Mouse (Mus musculus): Measurements from ENCODE around the gene Mef2a.

DNA sequence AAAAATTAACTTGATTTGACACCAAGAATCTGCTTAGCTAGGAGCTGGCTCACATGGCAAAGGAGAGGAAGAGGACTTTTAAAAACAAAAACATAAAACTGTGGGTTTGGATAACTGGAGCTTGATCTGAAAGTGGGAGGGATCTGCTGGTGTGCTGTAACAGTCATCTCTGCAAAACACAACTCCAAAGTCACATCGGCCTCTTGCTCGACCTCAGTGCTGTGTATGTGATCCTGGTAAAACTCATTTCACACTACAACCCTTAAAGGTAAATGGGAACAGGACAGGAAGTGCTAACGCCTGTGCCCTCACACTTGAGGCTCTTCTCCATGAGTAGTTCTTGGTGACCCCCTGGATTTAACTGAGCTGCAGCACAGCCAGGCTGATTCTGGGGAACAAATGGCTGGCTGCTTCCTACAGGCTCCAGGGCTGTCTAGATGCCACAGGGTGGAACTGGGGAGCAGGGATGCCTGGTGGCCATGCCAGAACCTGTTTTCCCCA is 142.0 kb downstream of the Mef2a start:
- TF ChIP-seq GATA1 (IDR thresholded peaks at IDR 0.05; ENCODE audit: low read length) (no peak), TAL1 (IDR thresholded peaks at IDR 0.05; ENCODE audit: low read length) (no peak)

All from erythroblast, embryonic 14.5 days (primary cell).